Mouse (Mus musculus) heart, embryonic 12.5 days (tissue): ENCODE data around the gene Ddx20. TPM values are rescaled to one million over a fixed set of nuclear protein-coding genes. Genes with fewer than 3 reads are reported as not detected.

Experiments used
- ATAC-seq: fragments of 200-750 bp; cut with Nextera tagmentation; 2 replicates; pipeline ENCODE4 v1.8.0; 2017; ENCODE audit warnings: moderate TSS enrichment, moderate library complexity; ENCODE audit not compliant: insufficient number of reproducible peaks, low FRiP score
- H3K27ac ChIP-seq: fragments of 300-500 bp; sonication (generic); 2 replicates; pipeline ENCODE4 v1.5.1; 2016; ENCODE audit warnings: mild to moderate bottlenecking, moderate library complexity; ENCODE audit not compliant: poor library complexity, severe bottlenecking
- H3K27me3 ChIP-seq: fragments of 300-500 bp; sonication (generic); replicated peaks from 2 replicates; pipeline ENCODE4 v1.6.1; 2016; ENCODE audit warnings: mild to moderate bottlenecking, moderate library complexity
- H3K36me3 ChIP-seq: fragments of 300-500 bp; sonication (generic); 2 replicates; pipeline ENCODE4 v1.6.1; 2016; ENCODE audit warnings: mild to moderate bottlenecking, moderate library complexity
- H3K4me1 ChIP-seq: fragments of 300-500 bp; sonication (generic); replicated peaks from 2 replicates; pipeline ENCODE4 v1.6.1; 2016; ENCODE audit warnings: mild to moderate bottlenecking
- H3K4me2 ChIP-seq: fragments of 300-500 bp; sonication (generic); 2 replicates; pipeline ENCODE4 v1.6.1; 2016; ENCODE audit warnings: mild to moderate bottlenecking, moderate library complexity
- H3K4me3 ChIP-seq: fragments of 300-500 bp; sonication (generic); 2 replicates; pipeline ENCODE4 v1.5.1; 2016; ENCODE audit warnings: mild to moderate bottlenecking
- H3K9ac ChIP-seq: fragments of 300-500 bp; sonication (generic); 2 replicates; pipeline ENCODE4 v1.6.1; 2016; ENCODE audit warnings: mild to moderate bottlenecking, moderate library complexity
- H3K9me3 ChIP-seq: fragments of 300-500 bp; sonication (generic); replicated peaks from 2 replicates; pipeline ENCODE4 v1.6.1; 2016; ENCODE audit warnings: mild to moderate bottlenecking, moderate library complexity
- WGBS: fragments of 180-500 bp; shearing (Covaris S2); methylation state at CpG from one replicate; pipeline ENCODE4 v1.1.7; 2016; 5-methylcytosine and 5-hydroxymethylcytosine counted together
- polyA plus RNA-seq: library from polyadenylated mRNA; unstranded; fragments of >200 nt; fragmentation: Nextera tagmentation; extraction: Ambion mirVana; gene quantifications from 2 replicates; pipeline ENCODE4 v1.2.1, GENCODE M21; 2016

Ddx20 gene
- polyA plus RNA-seq, 1 experiment from 2014 or later, result 23.8 TPM

GRCm38 (mm10) chr3:105718746-105719145, 31.4 kb upstream of the Ddx20 start:
- Histone ChIP-seq H3K27me3 (no peaks in the 10 kb centered on the region), H3K4me1 (peaks cover 27% of the 10 kb centered on the region), H3K9ac (no peak overlapping the region), H3K36me3 (peaks cover 3% of the 10 kb centered on the region; the same call in 1 of the 2 replicates), H3K4me2 (no peak overlapping the region), H3K4me3 (no peak overlapping the region), H3K27ac (no peak overlapping the region), H3K9me3 (no peaks in the 10 kb centered on the region)
- WGBS, result 10% methylated on average over 4 of the region's 4 CpGs
- ATAC-seq, result no peak

- Histone ChIP-seq H3K27ac (no peak overlapping the region), H3K9me3 (no peaks in the 10 kb centered on the region), H3K27me3 (no peaks in the 10 kb centered on the region), H3K4me2 (no peak overlapping the region), H3K4me1 (peaks cover 32% of the 10 kb centered on the region), H3K9ac (no peak overlapping the region), H3K4me3 (no peak overlapping the region), H3K36me3 (peaks cover 3% of the 10 kb centered on the region; the same call in 1 of the 2 replicates)
- 64% methylated on average over 11 of the region's 11 CpGs for WGBS
- no peak for ATAC-seq
These were observed 30.6 kb upstream of the Ddx20 start for GRCm38 (mm10) chr3:105717856-105718555.

GRCm38 (mm10) chr3:105716353-105717000, 29.1 kb upstream of the Ddx20 start:
- whole genome bisulfite sequencing, result 62% methylated on average over 18 of the region's 18 CpGs
- no peak overlapping the region for H3K9ac ChIP-seq
- no peaks in the 10 kb centered on the region for H3K9me3 ChIP-seq
- H3K4me1 ChIP-seq, result peaks cover 34% of the 10 kb centered on the region
- H3K4me3 ChIP-seq, result no peak overlapping the region
- H3K36me3 ChIP-seq, result peaks cover 3% of the 10 kb centered on the region; the same call in 1 of the 2 replicates
- no peak overlapping the region for H3K4me2 ChIP-seq
- no peaks in the 10 kb centered on the region for H3K27me3 ChIP-seq
- no peak overlapping the region for H3K27ac ChIP-seq
- ATAC-seq, result no peak

GRCm38 (mm10) chr3:105714820-105715167, 27.4 kb upstream of the Ddx20 start:
- Histone ChIP-seq H3K4me3 (no peak overlapping the region), H3K4me1 (peaks cover 36% of the 10 kb centered on the region), H3K4me2 (no peak overlapping the region), H3K27me3 (no peaks in the 10 kb centered on the region), H3K27ac (no peak overlapping the region), H3K9me3 (no peaks in the 10 kb centered on the region), H3K9ac (no peak overlapping the region), H3K36me3 (peaks cover 3% of the 10 kb centered on the region; the same call in 1 of the 2 replicates)
- no peak for ATAC-seq

GRCm38 (mm10) chr3:105714091-105714819, 26.9 kb upstream of the Ddx20 start:
- Histone ChIP-seq H3K9me3 (no peaks in the 10 kb centered on the region), H3K27ac (peak overlapping the region; percentile 20; the same call in 1 of the 2 replicates), H3K36me3 (peaks cover 3% of the 10 kb centered on the region; the same call in 1 of the 2 replicates), H3K27me3 (no peaks in the 10 kb centered on the region), H3K4me3 (no peak overlapping the region), H3K4me1 (peaks cover 36% of the 10 kb centered on the region), H3K9ac (no peak overlapping the region), H3K4me2 (no peak overlapping the region)
- 22% methylated on average over 8 of the region's 8 CpGs for WGBS
- ATAC-seq, result no peak

GRCm38 (mm10) chr3:105712827-105713226, 25.5 kb upstream of the Ddx20 start:
- no peaks in the 10 kb centered on the region for H3K9me3 ChIP-seq
- H3K4me2 ChIP-seq, result no peak overlapping the region
- H3K4me1 ChIP-seq, result peaks cover 31% of the 10 kb centered on the region
- H3K4me3 ChIP-seq, result no peak overlapping the region
- H3K36me3 ChIP-seq, result peaks cover 3% of the 10 kb centered on the region; the same call in 1 of the 2 replicates
- H3K9ac ChIP-seq, result no peak overlapping the region
- H3K27ac ChIP-seq, result no peak overlapping the region
- no peak for ATAC-seq
- H3K27me3 ChIP-seq, result no peaks in the 10 kb centered on the region

- peaks cover 3% of the 10 kb centered on the region; the same call in 1 of the 2 replicates for H3K27me3 ChIP-seq
- no peak; the same call in 1 of the 2 replicates for ATAC-seq
- H3K4me1 ChIP-seq, result peaks cover 39% of the 10 kb centered on the region
These were observed 24.4 kb upstream of the Ddx20 start for GRCm38 (mm10) chr3:105711741-105712140.

GRCm38 (mm10) chr3:105710246-105710645, 22.9 kb upstream of the Ddx20 start:
- Histone ChIP-seq H3K27ac (no peak overlapping the region), H3K4me3 (no peak overlapping the region), H3K4me2 (no peak overlapping the region), H3K36me3 (no peaks in the 10 kb centered on the region), H3K4me1 (peaks cover 50% of the 10 kb centered on the region), H3K9me3 (no peaks in the 10 kb centered on the region), H3K27me3 (peaks cover 12% of the 10 kb centered on the region; the same call in 1 of the 2 replicates), H3K9ac (no peak overlapping the region)
- no peak for ATAC-seq
- 65% methylated on average over 6 of the region's 6 CpGs for WGBS

More at GRCm38 (mm10) chr3:105711741-105712140, 24.4 kb upstream of the Ddx20 start:
- Histone ChIP-seq H3K4me2 (no peak overlapping the region), H3K27ac (no peak overlapping the region), H3K9ac (no peak overlapping the region), H3K36me3 (peaks cover 3% of the 10 kb centered on the region; the same call in 1 of the 2 replicates), H3K4me3 (no peak overlapping the region), H3K9me3 (no peaks in the 10 kb centered on the region)
- WGBS, result 69% methylated on average over 7 of the region's 7 CpGs

- no peak for ATAC-seq
- Histone ChIP-seq H3K27me3 (peaks cover 12% of the 10 kb centered on the region; the same call in 1 of the 2 replicates), H3K4me3 (no peak overlapping the region), H3K9me3 (no peaks in the 10 kb centered on the region), H3K27ac (no peak overlapping the region), H3K36me3 (no peaks in the 10 kb centered on the region), H3K4me1 (peaks cover 47% of the 10 kb centered on the region), H3K4me2 (no peak overlapping the region), H3K9ac (peak overlapping the region; percentile 3; the same call in 1 of the 2 replicates)
- whole genome bisulfite sequencing, result 34% methylated on average over 7 of the region's 7 CpGs
These were observed 20.2 kb upstream of the Ddx20 start for GRCm38 (mm10) chr3:105707590-105707989.

- H3K4me2 ChIP-seq, result peak overlapping the region; percentile 100
- H3K36me3 ChIP-seq, result no peaks in the 10 kb centered on the region
- no peak overlapping the region for H3K27ac ChIP-seq
- no peak for ATAC-seq
- no peak overlapping the region; the same call in 1 of the 2 replicates for H3K4me3 ChIP-seq
- 48% methylated on average over 4 of the region's 4 CpGs for WGBS
- H3K27me3 ChIP-seq, result peaks cover 12% of the 10 kb centered on the region; the same call in 1 of the 2 replicates
- H3K4me1 ChIP-seq, result peaks cover 53% of the 10 kb centered on the region
- no peaks in the 10 kb centered on the region for H3K9me3 ChIP-seq
- H3K9ac ChIP-seq, result no peak overlapping the region
These were observed 19.1 kb upstream of the Ddx20 start for GRCm38 (mm10) chr3:105706366-105707020.
